Mouse (Mus musculus) limb, embryonic 11.5 days (tissue): ENCODE measurements around the gene Polm. TPM values are rescaled to one million over a fixed set of nuclear protein-coding genes. Genes with fewer than 3 reads are reported as not detected.
A peak's percentile ranks its signal among the peaks of the same experiment; 100 is the strongest.

Experiments
- ATAC-seq: fragments of 200-750 bp; cut with Nextera tagmentation; 2 replicates; pipeline ENCODE4 v1.8.0; 2017; ENCODE audit warnings: low read depth; ENCODE audit not compliant: insufficient number of reproducible peaks, low FRiP score, low TSS enrichment
- DNase-seq: peaks from one replicate; pipeline ENCODE4 v3.0.0-alpha.2; 2015; ENCODE audit warnings: low spot score
- H3K27ac ChIP-seq: fragments of 300-500 bp; sonication (generic); replicated peaks from 2 replicates; pipeline ENCODE4 v1.5.1; 2014; ENCODE audit warnings: low read depth, mild to moderate bottlenecking, low read length
- H3K27me3 ChIP-seq: fragments of 300-500 bp; sonication (generic); 2 replicates; pipeline ENCODE4 v1.6.1; 2014; ENCODE audit warnings: mild to moderate bottlenecking, low read length, mixed read lengths; ENCODE audit not compliant: control insufficient read depth, insufficient read depth
- H3K36me3 ChIP-seq: fragments of 300-500 bp; sonication (generic); 2 replicates; pipeline ENCODE4 v1.6.1; 2014; ENCODE audit warnings: mild to moderate bottlenecking, low read length, moderate library complexity, mixed read lengths; ENCODE audit not compliant: control insufficient read depth, insufficient read depth
- H3K4me1 ChIP-seq: fragments of 300-500 bp; sonication (generic); 2 replicates; pipeline ENCODE4 v1.6.1; 2014; ENCODE audit warnings: low read length, mixed read lengths; ENCODE audit not compliant: control insufficient read depth, insufficient read depth
- H3K4me2 ChIP-seq: fragments of 300-500 bp; sonication (generic); 2 replicates; pipeline ENCODE4 v1.6.1; 2014; ENCODE audit warnings: low read depth, mild to moderate bottlenecking, moderate library complexity; ENCODE audit not compliant: severe bottlenecking
- H3K4me3 ChIP-seq: fragments of 300-500 bp; sonication (generic); 2 replicates; pipeline ENCODE4 v1.5.1; 2014; ENCODE audit warnings: low read depth, low read length
- H3K9ac ChIP-seq: fragments of 300-500 bp; sonication (generic); 2 replicates; pipeline ENCODE4 v1.6.1; 2014; ENCODE audit warnings: mild to moderate bottlenecking, low read length
- H3K9me3 ChIP-seq: fragments of 300-500 bp; sonication (generic); 2 replicates; pipeline ENCODE4 v1.6.1; 2016; ENCODE audit warnings: low read length; ENCODE audit not compliant: control insufficient read depth
- WGBS: fragments of 180-500 bp; shearing (Covaris S2); extraction: QIAGEN DNeasy Blood & Tissue Kit; methylation state at CpG from one replicate; pipeline ENCODE4 v1.1.7; 2014; 5-methylcytosine and 5-hydroxymethylcytosine counted together
- polyA plus RNA-seq: library from polyadenylated mRNA; unstranded; fragments of >200 nt; fragmentation: Nextera tagmentation; extraction: Ambion mirVana; gene quantifications from 2 replicates; pipeline ENCODE4 v1.2.1, GENCODE M21; 2014

Polm gene
- polyA plus RNA-seq, 1 experiment from 2014 or later, result 6.6 TPM

DNA sequence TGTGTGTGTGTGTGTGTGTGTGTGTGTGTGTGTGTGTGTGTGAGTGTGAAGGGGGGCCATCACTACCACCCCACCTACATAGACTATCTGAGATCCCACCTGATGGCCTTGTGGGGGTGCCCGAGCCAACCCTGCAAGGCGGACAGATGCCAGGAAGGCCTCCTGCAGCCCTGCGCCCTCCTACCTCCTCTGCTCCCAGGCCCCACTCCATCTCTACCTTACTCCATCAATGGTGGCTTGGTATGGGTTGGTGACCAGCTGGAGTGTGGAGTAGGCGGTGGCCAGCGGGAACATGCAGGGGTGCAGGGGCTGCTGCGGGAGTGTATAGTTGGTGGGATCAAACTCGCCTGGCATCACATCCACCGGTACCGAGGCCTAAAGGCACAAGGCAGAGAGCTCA is 35.4 kb upstream of the Polm start:
- H3K36me3 ChIP-seq, result peaks cover 30% of the 10 kb centered on the region

DNA sequence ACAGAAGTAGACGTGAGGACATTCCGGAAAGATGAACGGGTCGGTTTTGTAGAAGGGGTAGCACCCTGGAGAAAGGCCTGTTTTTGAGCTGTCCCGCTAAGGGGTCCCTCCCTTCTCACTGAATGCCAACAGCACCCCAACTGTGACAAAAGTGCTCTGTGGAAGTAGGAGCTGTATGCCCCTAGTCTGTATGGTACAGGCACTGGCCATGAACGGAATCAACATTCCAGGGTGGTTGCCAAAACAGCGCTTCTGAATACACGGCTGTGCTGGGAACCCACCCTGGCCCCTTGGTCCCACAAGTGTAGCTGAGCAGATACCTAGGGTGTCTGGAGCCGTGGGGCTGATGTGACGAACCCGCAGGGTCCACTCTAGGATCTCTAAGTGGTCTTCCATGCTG is 34.9 kb upstream of the Polm start:
- Histone ChIP-seq H3K9me3 (no peaks in the 10 kb centered on the region), H3K9ac (no peak overlapping the region), H3K27ac (no peak overlapping the region), H3K4me2 (no peak overlapping the region), H3K4me1 (peaks cover 6% of the 10 kb centered on the region; the same call in 1 of the 2 replicates), H3K36me3 (peaks cover 30% of the 10 kb centered on the region), H3K27me3 (no peaks in the 10 kb centered on the region), H3K4me3 (no peak overlapping the region)
- ATAC-seq, result no peak
- no peak for DNase-seq
- WGBS, result 94% methylated on average over 11 of the region's 11 CpGs

More for the DNA sequence above, 35.4 kb upstream of the Polm start:
- Histone ChIP-seq H3K9me3 (no peaks in the 10 kb centered on the region), H3K4me1 (peaks cover 6% of the 10 kb centered on the region), H3K27me3 (no peaks in the 10 kb centered on the region), H3K4me2 (no peak overlapping the region), H3K9ac (no peak overlapping the region), H3K4me3 (no peak overlapping the region), H3K27ac (no peak overlapping the region)
- WGBS, result 98% methylated on average over 9 of the region's 9 CpGs
- DNase-seq, result no peak
- ATAC-seq, result no peak

DNA sequence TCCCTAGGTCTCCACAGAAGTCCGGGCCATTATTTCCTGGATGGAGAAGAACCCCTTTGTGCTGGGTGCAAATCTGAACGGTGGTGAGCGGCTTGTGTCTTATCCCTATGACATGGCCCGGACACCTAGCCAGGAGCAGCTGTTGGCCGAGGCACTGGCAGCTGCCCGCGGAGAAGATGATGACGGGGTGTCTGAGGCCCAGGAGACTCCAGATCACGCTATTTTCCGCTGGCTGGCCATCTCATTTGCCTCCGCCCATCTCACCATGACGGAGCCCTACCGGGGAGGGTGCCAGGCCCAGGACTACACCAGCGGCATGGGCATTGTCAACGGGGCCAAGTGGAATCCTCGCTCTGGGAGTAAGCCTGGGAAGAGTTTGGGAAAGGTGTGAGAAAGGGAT is 32.3 kb upstream of the Polm start:
- ATAC-seq (no peak), DNase-seq (no peak)
- no peaks in the 10 kb centered on the region for H3K9me3 ChIP-seq
- H3K27me3 ChIP-seq, result no peaks in the 10 kb centered on the region
- H3K4me2 ChIP-seq, result no peak overlapping the region
- H3K36me3 ChIP-seq, result peaks cover 30% of the 10 kb centered on the region
- no peak overlapping the region for H3K27ac ChIP-seq
- no peak overlapping the region for H3K9ac ChIP-seq
- no peak overlapping the region for H3K4me3 ChIP-seq
- WGBS, result 91% methylated on average over 16 of the region's 16 CpGs
- H3K4me1 ChIP-seq, result no peaks in the 10 kb centered on the region

DNA sequence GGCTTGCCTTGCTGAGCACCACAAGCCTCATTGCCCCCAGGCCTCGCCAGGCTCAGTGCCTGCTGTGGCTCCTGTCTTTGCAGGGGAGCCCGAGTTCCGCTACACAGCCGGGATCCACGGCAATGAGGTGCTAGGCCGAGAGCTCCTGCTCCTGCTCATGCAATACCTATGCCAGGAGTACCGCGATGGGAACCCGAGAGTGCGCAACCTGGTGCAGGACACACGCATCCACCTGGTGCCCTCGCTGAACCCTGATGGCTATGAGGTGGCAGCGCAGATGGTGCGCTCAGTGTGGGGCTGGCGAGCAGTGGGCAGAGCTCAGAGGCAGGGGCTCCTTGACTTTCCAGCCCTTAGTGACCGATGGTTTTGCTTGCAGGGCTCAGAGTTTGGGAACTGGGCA is 31.5 kb upstream of the Polm start:
- Histone ChIP-seq H3K9me3 (no peaks in the 10 kb centered on the region), H3K27me3 (no peaks in the 10 kb centered on the region), H3K9ac (no peak overlapping the region), H3K36me3 (peaks cover 24% of the 10 kb centered on the region), H3K4me2 (no peak overlapping the region), H3K4me1 (no peaks in the 10 kb centered on the region), H3K4me3 (no peak overlapping the region), H3K27ac (no peak overlapping the region)
- no peak for DNase-seq
- WGBS, result 92% methylated on average over 16 of the region's 16 CpGs
- no peak for ATAC-seq

DNA sequence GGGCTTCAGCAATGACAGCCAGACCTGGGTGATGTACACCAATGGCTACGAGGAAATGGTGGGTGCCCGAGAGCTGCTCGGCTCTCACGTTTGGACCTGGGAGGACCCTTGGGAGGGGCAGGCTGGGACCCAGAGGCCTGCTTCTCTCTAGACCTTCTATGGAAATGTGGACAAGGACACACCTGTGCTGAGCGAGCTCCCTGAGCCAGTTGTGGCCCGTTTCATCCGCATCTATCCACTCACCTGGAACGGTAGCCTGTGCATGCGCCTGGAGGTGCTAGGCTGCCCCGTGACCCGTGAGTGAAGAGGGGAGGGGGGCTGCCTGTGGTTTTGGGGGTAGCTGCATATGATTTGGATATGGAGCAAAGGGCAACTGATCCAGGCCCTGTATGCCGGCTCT is 30.5 kb upstream of the Polm start:
- Histone ChIP-seq H3K9me3 (no peaks in the 10 kb centered on the region), H3K36me3 (peaks cover 17% of the 10 kb centered on the region), H3K9ac (no peak overlapping the region), H3K4me1 (no peaks in the 10 kb centered on the region; the same call in 1 of the 2 replicates), H3K4me2 (no peak overlapping the region), H3K27ac (no peak overlapping the region), H3K4me3 (no peak overlapping the region), H3K27me3 (no peaks in the 10 kb centered on the region)
- DNase-seq, result no peak
- 94% methylated on average over 12 of the region's 12 CpGs for WGBS
- ATAC-seq, result no peak

DNA sequence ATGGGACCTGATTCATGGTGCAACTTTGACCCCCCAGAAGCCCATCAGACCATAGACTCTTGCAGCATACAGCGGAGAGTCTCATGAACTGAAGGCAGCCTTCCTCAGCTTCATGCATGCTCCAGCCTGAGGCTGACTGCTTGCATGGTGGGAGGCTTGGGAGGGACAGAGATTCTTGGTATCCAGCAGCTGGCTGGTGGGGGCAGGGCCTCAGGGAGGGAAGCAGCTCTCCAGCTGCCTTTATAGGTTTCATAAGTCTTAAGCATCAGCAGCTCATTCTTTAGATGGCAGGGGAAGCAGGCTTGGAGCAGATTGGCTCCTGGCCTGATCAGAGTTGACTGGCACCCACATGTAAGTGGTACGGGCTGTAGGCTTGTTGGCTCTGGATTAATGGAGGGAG is 29.4 kb upstream of the Polm start:
- no peaks in the 10 kb centered on the region for H3K9me3 ChIP-seq
- ATAC-seq (no peak), DNase-seq (no peak)
- H3K4me2 ChIP-seq, result no peak overlapping the region
- no peak overlapping the region for H3K27ac ChIP-seq
- peaks cover 8% of the 10 kb centered on the region for H3K4me1 ChIP-seq
- H3K9ac ChIP-seq, result no peak overlapping the region
- WGBS, result 92% methylated on average over 2 of the region's 2 CpGs
- peaks cover 4% of the 10 kb centered on the region; the same call in 1 of the 2 replicates for H3K27me3 ChIP-seq
- peaks cover 10% of the 10 kb centered on the region for H3K36me3 ChIP-seq
- H3K4me3 ChIP-seq, result no peak overlapping the region

DNA sequence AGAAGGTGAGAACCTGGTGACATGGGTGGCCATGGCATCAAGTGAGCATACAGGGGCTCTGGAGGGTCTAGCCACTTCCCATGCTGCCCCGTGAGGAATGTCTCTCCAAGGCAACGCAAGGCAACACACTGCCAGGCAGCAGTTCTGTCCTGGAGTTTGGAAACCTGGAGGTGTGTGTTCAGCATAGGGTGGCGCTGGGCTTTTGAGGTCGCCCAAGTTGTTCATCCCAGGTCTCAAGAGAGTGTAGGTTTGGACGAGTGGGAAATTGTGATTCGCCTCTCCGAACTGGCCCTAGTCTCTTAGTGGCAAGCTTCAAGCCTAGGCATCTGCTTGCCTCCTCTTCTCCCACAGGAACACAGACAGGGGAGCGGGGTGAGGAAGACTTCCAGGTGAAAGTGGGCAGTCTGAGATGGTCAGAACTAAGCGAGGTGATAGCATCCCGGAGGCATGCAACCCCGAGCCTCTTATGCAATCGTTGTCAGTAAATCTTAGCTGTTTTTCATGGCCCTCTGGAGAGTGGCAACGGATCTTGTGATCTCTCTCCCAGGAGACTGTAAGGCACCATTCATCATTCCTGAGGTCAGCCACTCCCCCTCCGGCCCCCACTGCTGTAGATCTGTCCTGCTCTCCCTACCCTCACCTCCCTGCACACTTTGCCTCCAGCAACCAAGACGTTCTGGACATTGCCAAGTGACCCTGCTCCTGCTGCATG is 24.7 kb upstream of the Polm start:
- Histone ChIP-seq H3K27me3 (peaks cover 13% of the 10 kb centered on the region), H3K27ac (no peak overlapping the region), H3K36me3 (no peaks in the 10 kb centered on the region), H3K9me3 (no peaks in the 10 kb centered on the region; the same call in 1 of the 2 replicates), H3K9ac (no peak overlapping the region; the same call in 1 of the 2 replicates), H3K4me2 (peak overlapping the region; percentile 56), H3K4me3 (peak overlapping the region; percentile 27), H3K4me1 (peaks cover 8% of the 10 kb centered on the region)
- no peak for ATAC-seq
- 11% methylated on average over 15 of the region's 15 CpGs for WGBS
- no peak for DNase-seq

DNA sequence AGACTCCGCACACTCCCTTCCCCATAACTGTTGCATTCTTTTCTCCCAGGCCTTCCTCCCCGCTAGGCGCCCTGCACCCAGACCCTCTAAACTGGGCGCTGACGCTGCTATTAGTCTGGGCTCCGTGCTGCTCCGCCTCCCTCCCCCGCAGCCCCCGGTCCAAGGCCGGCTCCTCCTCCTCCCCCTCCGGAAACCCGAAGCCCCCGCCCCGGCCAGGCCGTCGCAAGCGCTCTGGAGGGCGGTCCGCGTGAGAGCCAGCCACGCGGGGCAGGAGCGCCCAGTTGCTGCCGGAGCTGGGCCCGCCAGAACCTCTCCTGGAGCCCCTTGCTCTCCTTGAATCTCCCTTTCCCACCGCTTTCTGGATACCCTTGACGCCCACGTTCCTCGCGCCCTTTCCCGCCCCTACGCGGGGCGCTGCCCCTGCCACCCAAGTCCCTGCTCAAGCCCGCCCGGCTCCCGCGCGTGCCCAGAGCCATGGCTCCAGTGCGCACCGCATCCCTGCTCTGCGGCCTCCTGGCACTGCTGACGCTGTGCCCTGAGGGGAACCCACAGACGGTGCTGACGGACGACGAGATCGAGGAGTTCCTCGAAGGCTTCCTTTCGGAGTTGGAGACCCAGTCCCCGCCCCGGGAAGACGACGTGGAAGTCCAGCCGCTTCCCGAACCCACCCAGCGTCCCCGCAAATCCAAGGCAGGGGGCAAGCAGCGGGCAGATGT is 24.0 kb upstream of the Polm start, which contains the start of gene Aebp1:
Gene Aebp1, plus strand, starts transcription at position 270 of the 716 bp plus-strand sequence.
- ATAC-seq (peak; percentile 41; the same call in 1 of the 2 replicates), DNase-seq (peak; percentile 68)
- 2% methylated on average over 57 of the region's 59 CpGs for WGBS
- H3K4me2 ChIP-seq, result peak within 1 kb of the TSS; percentile 56
- H3K36me3 ChIP-seq, result no peaks in the 10 kb centered on the region
- peaks cover 8% of the 10 kb centered on the region for H3K4me1 ChIP-seq
- H3K9me3 ChIP-seq, result no peaks in the 10 kb centered on the region; the same call in 1 of the 2 replicates
- peaks cover 13% of the 10 kb centered on the region for H3K27me3 ChIP-seq
- H3K4me3 ChIP-seq, result peak within 1 kb of the TSS; percentile 27
- H3K27ac ChIP-seq, result no peak within 1 kb of the TSS
- peak within 1 kb of the TSS; percentile 42 for H3K9ac ChIP-seq
